Mouse (Mus musculus) CH12.LX (cell line): ENCODE data around the gene Cmklr1.

Experiments used
- BHLHE40 ChIP-seq: IDR thresholded peaks from 2 replicates; pipeline ENCODE4 v1.6.1; 2011; ENCODE audit warnings: mild to moderate bottlenecking, low read depth, low read length, improper control_type of control experiment
- CHD2 ChIP-seq: IDR thresholded peaks from 2 replicates; pipeline ENCODE4 v1.6.1; 2011; ENCODE audit warnings: low read length, improper control_type of control experiment
- CTCF ChIP-seq, 2 experiments: IDR thresholded peaks in 1 of 2; conservative IDR thresholded peaks in 1 of 2; 2 replicates each; pipeline ENCODE4 v1.5.1; 2011 to 2012; ENCODE audit warnings: low read depth in 2 of 2, low read length in 2 of 2, improper control_type of control experiment in 1 of 2, inconsistent platforms in 1 of 2, mild to moderate bottlenecking in 1 of 2, moderate library complexity in 1 of 2
- EP300 ChIP-seq: IDR thresholded peaks from 2 replicates; pipeline ENCODE4 v1.6.1; 2011; ENCODE audit warnings: low read length, improper control_type of control experiment
- GABPA ChIP-seq: IDR thresholded peaks from 2 replicates; pipeline ENCODE4 v1.6.1; 2012; ENCODE audit warnings: low read depth, low read length, improper control_type of control experiment, inconsistent platforms; ENCODE audit not compliant: insufficient replicate concordance
- HCFC1 ChIP-seq: IDR thresholded peaks from 2 replicates; pipeline ENCODE4 v1.6.1; 2012; ENCODE audit warnings: low read depth, mild to moderate bottlenecking, inconsistent platforms, low read length, improper control_type of control experiment
- MAFK ChIP-seq: IDR thresholded peaks from 2 replicates; pipeline ENCODE4 v1.6.1; 2011; ENCODE audit warnings: low read length, improper control_type of control experiment; ENCODE audit not compliant: insufficient replicate concordance
- MEF2A ChIP-seq: IDR thresholded peaks from 2 replicates; pipeline ENCODE4 v1.6.1; 2014; ENCODE audit warnings: low read depth, mild to moderate bottlenecking, inconsistent platforms, low read length, improper control_type of control experiment, borderline replicate concordance
- NRF1 ChIP-seq: IDR thresholded peaks from 2 replicates; pipeline ENCODE4 v1.6.1; 2014; ENCODE audit warnings: low read depth, mild to moderate bottlenecking, inconsistent platforms, low read length, improper control_type of control experiment, moderate library complexity
- POLR2A ChIP-seq: IDR thresholded peaks from 2 replicates; pipeline ENCODE4 v1.6.1; 2011; ENCODE audit warnings: low read depth, mild to moderate bottlenecking, improper control_type of control experiment, low read length
- TCF12 ChIP-seq: IDR thresholded peaks from 2 replicates; pipeline ENCODE4 v1.6.1; 2014; ENCODE audit warnings: low read depth, mild to moderate bottlenecking, inconsistent platforms, low read length, improper control_type of control experiment
- USF1 ChIP-seq: IDR thresholded peaks from 2 replicates; pipeline ENCODE4 v1.6.1; 2014; ENCODE audit warnings: low read depth, mild to moderate bottlenecking, inconsistent platforms, low read length, improper control_type of control experiment
- ZC3H11A ChIP-seq: IDR thresholded peaks from 2 replicates; pipeline ENCODE4 v1.6.1; 2012; ENCODE audit warnings: low read depth, mild to moderate bottlenecking, inconsistent platforms, low read length, improper control_type of control experiment

DNA sequence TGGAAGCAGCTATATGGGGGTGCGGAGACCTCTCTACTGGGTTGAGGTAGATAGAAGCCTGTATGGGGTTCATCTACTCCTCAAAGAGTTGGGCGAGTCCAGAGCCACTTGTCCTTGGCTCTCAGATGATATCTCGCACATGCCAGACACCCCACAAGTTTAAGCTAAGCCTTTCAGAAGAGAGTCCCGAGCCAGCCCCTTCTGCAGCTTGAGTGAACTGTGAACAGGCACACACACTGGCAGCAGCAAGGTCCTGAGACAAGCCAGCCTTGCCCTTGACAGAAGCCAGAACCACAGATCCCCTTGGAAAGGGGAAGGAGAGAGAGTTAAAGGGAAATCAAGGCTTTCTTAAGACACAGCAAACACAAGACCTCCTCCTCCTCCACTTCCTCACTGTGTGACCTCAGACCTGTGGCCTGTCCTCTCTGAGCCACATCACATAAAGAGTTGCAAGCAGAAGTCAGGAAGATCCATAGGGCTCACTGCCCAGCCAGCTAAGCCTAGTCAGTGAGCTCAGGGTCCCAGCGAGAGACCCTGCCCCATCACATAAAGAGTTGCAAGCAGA lies 1.5 kb downstream of the Cmklr1 start:
- no peak for TF ChIP-seq MEF2A
- no peak for TF ChIP-seq POLR2A
- TF ChIP-seq ZC3H11A, result no peak
- no peak for TF ChIP-seq CHD2
- TF ChIP-seq USF1, result no peak
- TF ChIP-seq CTCF (conservative IDR thresholded peaks at IDR 0.05 in 1 of 2, IDR thresholded peaks at IDR 0.05 in 1 of 2; ENCODE audit: low read depth in 2 of 2, low read length in 2 of 2), result no peak
- TF ChIP-seq EP300, result no peak
- no peak for TF ChIP-seq BHLHE40
- TF ChIP-seq GABPA, result no peak
- TF ChIP-seq MAFK, result no peak
- TF ChIP-seq HCFC1, result no peak
- TF ChIP-seq NRF1, result no peak
- TF ChIP-seq TCF12, result no peak
